Mouse (Mus musculus) limb, embryonic 14.5 days (tissue): Measurements from ENCODE around the gene Ppip5k2. TPM values are rescaled to one million over a fixed set of nuclear protein-coding genes. Genes with fewer than 3 reads are reported as not detected.

ENCODE experiments used
- ATAC-seq: fragments of 200-750 bp; cut with Nextera tagmentation; 2 replicates; pipeline ENCODE4 v1.8.0; 2017; ENCODE audit warnings: low read depth, moderate number of reproducible peaks, moderate TSS enrichment; ENCODE audit not compliant: low FRiP score
- DNase-seq: peaks from one replicate; pipeline ENCODE4 v3.0.0-alpha.2; 2015; ENCODE audit warnings: low spot score
- H3K27ac ChIP-seq: fragments of 300-500 bp; sonication (generic); replicated peaks from 2 replicates; pipeline ENCODE4 v1.5.1; 2014; ENCODE audit warnings: low read depth, mild to moderate bottlenecking, low read length, moderate library complexity, mixed read lengths
- H3K27me3 ChIP-seq: fragments of 300-500 bp; sonication (generic); 2 replicates; pipeline ENCODE4 v1.6.1; 2014; ENCODE audit warnings: low read length, mixed read lengths; ENCODE audit not compliant: control insufficient read depth, insufficient read depth
- H3K36me3 ChIP-seq: fragments of 300-500 bp; sonication (generic); 2 replicates; pipeline ENCODE4 v1.6.1; 2014; ENCODE audit warnings: mild to moderate bottlenecking, low read length, moderate library complexity, mixed read lengths; ENCODE audit not compliant: control insufficient read depth, insufficient read depth
- H3K4me1 ChIP-seq: fragments of 300-500 bp; sonication (generic); 2 replicates; pipeline ENCODE4 v1.6.1; 2014; ENCODE audit warnings: antibody characterized with exemption, low read length, mixed read lengths; ENCODE audit not compliant: control insufficient read depth, insufficient read depth
- H3K4me2 ChIP-seq: fragments of 300-500 bp; sonication (generic); replicated peaks from 2 replicates; pipeline ENCODE4 v1.6.1; 2014; ENCODE audit warnings: low read depth, mild to moderate bottlenecking, low read length, moderate library complexity; ENCODE audit not compliant: severe bottlenecking
- H3K4me3 ChIP-seq: fragments of 300-500 bp; sonication (generic); replicated peaks from 2 replicates; pipeline ENCODE4 v1.5.1; 2014; ENCODE audit warnings: low read length
- H3K9ac ChIP-seq: fragments of 300-500 bp; sonication (generic); 2 replicates; pipeline ENCODE4 v1.6.1; 2014; ENCODE audit warnings: mild to moderate bottlenecking, low read depth, low read length, moderate library complexity; ENCODE audit not compliant: severe bottlenecking
- H3K9me3 ChIP-seq: fragments of 300-500 bp; sonication (generic); 2 replicates; pipeline ENCODE4 v1.6.1; 2016; ENCODE audit warnings: low read length; ENCODE audit not compliant: control insufficient read depth
- POLR2A ChIP-seq: fragments of 200-500 bp; IDR thresholded peaks from 2 replicates; pipeline ENCODE4 v1.8.0; 2012; ENCODE audit warnings: inconsistent platforms, mild to moderate bottlenecking, moderate library complexity, borderline replicate concordance; ENCODE audit not compliant: insufficient read depth, insufficient read length; ENCODE audit errors: extremely low read depth
- WGBS: fragments of 180-500 bp; shearing (Covaris S2); extraction: QIAGEN DNeasy Blood & Tissue Kit; methylation state at CpG from one replicate; pipeline ENCODE4 v1.1.7; 2014; 5-methylcytosine and 5-hydroxymethylcytosine counted together
- polyA plus RNA-seq, 2 experiments: library from polyadenylated mRNA; depleted of rRNA in 1 of 2; stranded (reverse) in 1 of 2; unstranded in 1 of 2; fragments of >200 nt; fragmentation: Nextera tagmentation in 1 of 2; extraction: Ambion mirVana in 1 of 2; gene quantifications; 2 replicates each; pipeline versions ENCODE4 v1.2.1 to v1.2.3; 2012 to 2014

Gene Ppip5k2
- polyA plus RNA-seq, 2 experiments: 22.3 to 25.7 TPM

GRCm38 (mm10) chr1:97676526-97677177, 93.6 kb downstream of the Ppip5k2 start:
- no peak overlapping the region for H3K4me3 ChIP-seq
- H3K4me2 ChIP-seq: no peak overlapping the region
- no peak overlapping the region for H3K9ac ChIP-seq
- no peak for TF ChIP-seq POLR2A
- WGBS: 77% methylated on average over 4 of the region's 4 CpGs
- no peaks in the 10 kb centered on the region for H3K4me1 ChIP-seq
- no peak overlapping the region for H3K27ac ChIP-seq
- no peaks in the 10 kb centered on the region for H3K27me3 ChIP-seq
- no peaks in the 10 kb centered on the region for H3K36me3 ChIP-seq
- no peaks in the 10 kb centered on the region for H3K9me3 ChIP-seq
- ATAC-seq (no peak), DNase-seq (no peak)

- no peak overlapping the region for H3K4me3 ChIP-seq
- WGBS: 69% methylated on average over 2 of the region's 2 CpGs
- no peaks in the 10 kb centered on the region for H3K27me3 ChIP-seq
- DNase-seq (no peak), ATAC-seq (no peak)
- TF ChIP-seq POLR2A: no peak
- no peaks in the 10 kb centered on the region for H3K36me3 ChIP-seq
- H3K27ac ChIP-seq: no peak overlapping the region
- H3K9me3 ChIP-seq: no peaks in the 10 kb centered on the region
- no peaks in the 10 kb centered on the region for H3K4me1 ChIP-seq
- H3K4me2 ChIP-seq: no peak overlapping the region
- no peak overlapping the region for H3K9ac ChIP-seq
Measured at GRCm38 (mm10) chr1:97676115-97676514, 94.1 kb downstream of the Ppip5k2 start.

DNA sequence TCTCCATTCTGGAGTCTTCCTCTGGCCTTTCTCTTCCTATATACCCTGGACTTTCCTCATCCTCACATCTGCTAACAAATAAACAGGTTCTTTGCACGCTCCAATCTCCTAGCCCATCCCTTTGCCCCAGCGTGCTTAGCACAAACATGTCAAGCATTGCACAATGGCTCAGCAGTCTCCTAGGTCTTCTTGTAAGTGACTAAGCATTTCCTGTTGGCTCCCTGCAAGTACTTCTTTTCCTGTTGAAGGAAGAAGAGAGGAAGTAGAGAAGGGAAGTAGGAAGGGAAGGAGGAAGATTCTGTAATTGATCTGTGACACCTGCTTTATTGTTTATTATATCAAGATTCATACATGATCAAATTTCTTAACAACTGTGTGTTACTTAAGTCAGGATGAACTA, 97.4 kb downstream of the Ppip5k2 start:
- Histone ChIP-seq H3K27ac (no peak overlapping the region), H3K9ac (no peak overlapping the region), H3K4me1 (no peaks in the 10 kb centered on the region), H3K36me3 (no peaks in the 10 kb centered on the region), H3K27me3 (no peaks in the 10 kb centered on the region), H3K4me3 (no peak overlapping the region), H3K4me2 (no peak overlapping the region), H3K9me3 (no peaks in the 10 kb centered on the region)
- ATAC-seq (no peak), DNase-seq (no peak)
- no peak for TF ChIP-seq POLR2A
- WGBS: 73% methylated on average over 2 of the region's 2 CpGs

DNA sequence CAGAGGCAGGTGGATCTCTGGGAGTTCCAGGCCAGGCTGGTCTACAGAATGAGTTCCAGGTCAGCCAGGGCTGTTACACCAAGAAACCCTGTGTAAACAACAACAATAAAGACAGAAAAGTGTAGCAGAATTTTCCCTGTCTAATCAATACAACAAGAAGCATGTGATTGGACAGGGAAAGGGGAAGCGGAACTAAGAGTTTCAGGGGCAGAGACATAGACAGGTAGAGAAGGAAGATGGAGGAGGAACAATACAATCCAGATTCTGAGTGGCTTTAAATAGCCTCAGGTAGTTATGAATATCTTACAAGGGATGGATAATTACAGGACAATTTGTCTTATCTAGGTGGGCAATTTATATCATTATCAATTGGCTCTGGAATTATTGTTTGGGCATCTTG, 102.9 kb downstream of the Ppip5k2 start:
- H3K27me3 ChIP-seq: no peaks in the 10 kb centered on the region
- DNase-seq (no peak), ATAC-seq (no peak)
- H3K4me1 ChIP-seq: no peaks in the 10 kb centered on the region
- WGBS: 93% methylated on average over 1 of the region's 1 CpGs
- H3K9ac ChIP-seq: no peak overlapping the region
- no peaks in the 10 kb centered on the region for H3K36me3 ChIP-seq
- no peak overlapping the region for H3K4me3 ChIP-seq
- H3K4me2 ChIP-seq: no peak overlapping the region
- no peaks in the 10 kb centered on the region for H3K9me3 ChIP-seq
- H3K27ac ChIP-seq: no peak overlapping the region
- TF ChIP-seq POLR2A: no peak

DNA sequence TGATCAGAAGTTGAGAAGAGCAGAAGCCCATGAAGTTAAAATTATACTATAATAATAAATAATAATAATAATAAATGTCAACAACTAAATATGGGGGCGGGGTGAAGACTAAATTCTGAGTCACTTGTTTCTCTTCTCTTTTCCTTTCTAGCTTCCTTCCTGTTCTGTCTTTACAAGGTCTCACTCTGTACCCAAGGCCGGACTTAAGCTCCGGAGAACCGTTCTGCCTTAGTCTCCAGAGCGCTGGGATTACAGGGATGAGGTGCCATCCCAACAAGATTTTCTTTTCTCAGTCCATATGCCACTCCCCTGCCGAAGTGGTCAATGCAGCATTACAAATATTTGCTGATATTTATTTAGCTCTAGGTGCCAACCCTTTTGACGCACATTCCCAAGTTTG, 107.9 kb downstream of the Ppip5k2 start:
- Histone ChIP-seq H3K4me3 (peak overlapping the region; percentile 84), H3K9ac (peak overlapping the region; percentile 75), H3K4me1 (peaks cover 4% of the 10 kb centered on the region; the same call in 1 of the 2 replicates), H3K9me3 (no peaks in the 10 kb centered on the region), H3K4me2 (peak overlapping the region; percentile 91), H3K36me3 (no peaks in the 10 kb centered on the region), H3K27ac (no peak overlapping the region), H3K27me3 (no peaks in the 10 kb centered on the region)
- ATAC-seq (no peak), DNase-seq (no peak)
- 23% methylated on average over 7 of the region's 7 CpGs for WGBS
- no peak for TF ChIP-seq POLR2A
